8 mouse cellular contexts compared by ENCODE assay signal in the genomic region with DNA sequence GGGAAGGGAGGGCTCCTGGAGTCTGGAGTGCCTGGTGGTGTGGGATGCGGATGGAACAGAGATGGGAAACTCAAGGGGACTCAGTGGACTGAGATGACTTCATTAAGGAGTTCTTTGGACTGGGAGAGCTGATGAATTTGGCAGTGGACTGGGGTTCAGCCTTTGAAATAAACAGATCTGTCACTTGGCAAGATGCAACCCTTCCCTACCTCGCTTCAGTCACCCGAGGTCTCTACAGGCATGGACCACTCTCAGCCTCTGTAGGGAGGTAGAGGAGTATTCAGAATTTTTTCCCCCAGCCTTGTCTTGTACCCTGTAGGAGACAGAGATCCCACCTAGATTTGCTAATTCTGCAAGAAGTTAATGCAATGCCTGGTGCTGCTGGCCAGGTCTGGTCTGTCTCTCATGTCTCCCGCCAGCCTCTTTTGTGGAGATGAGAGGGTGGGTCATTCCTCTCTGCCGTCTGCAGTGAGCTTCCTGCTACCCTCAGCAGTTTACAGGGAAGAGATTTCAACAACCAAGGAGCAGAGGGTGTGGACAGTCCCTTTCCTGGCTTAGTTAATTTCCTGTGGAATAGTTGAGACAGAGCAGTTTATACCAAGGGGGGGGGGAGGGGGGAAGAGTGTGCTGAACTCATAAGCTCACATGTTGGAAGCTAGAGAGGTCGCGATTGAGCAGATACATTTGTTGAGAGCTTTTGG.
DNase-seq lines count a peak whose midpoint lies in the region; ATAC-seq and TF ChIP-seq lines count a peak whose summit lies in the region.

No protein-coding gene starts in this region.

- H3K27me3 ChIP-seq in embryonic facial prominence, embryonic 13.5 days, result no peaks in the 10 kb centered on the region
- no peaks in the 10 kb centered on the region for H3K27me3 ChIP-seq in hindbrain, postnatal 0 days (ENCODE audit: insufficient read depth, low read length)
- no peaks in the 10 kb centered on the region for H3K27me3 ChIP-seq in liver, embryonic 12.5 days (replicated peaks)

- 0 out of 2 replicates have a peak overlapping the region, but pooled peaks have one; percentile 21 for H3K9ac ChIP-seq in embryonic facial prominence, embryonic 13.5 days
- no peak overlapping the region for H3K9ac ChIP-seq in hindbrain, postnatal 0 days (replicated peaks; ENCODE audit: low read length)
- H3K9ac ChIP-seq in liver, embryonic 12.5 days, result no peak overlapping the region

- no peak overlapping the region for H3K4me3 ChIP-seq in embryonic facial prominence, embryonic 13.5 days
- no peak overlapping the region for H3K4me3 ChIP-seq in hindbrain, postnatal 0 days (ENCODE audit: low read length)
- no peak overlapping the region for H3K4me3 ChIP-seq in liver, embryonic 12.5 days

- 55% methylated on average over 7 of the region's 7 CpGs for WGBS in embryonic facial prominence, embryonic 13.5 days
- WGBS in hindbrain, postnatal 0 days, result 42% methylated on average over 7 of the region's 7 CpGs
- 37% methylated on average over 7 of the region's 7 CpGs for WGBS in liver, embryonic 12.5 days (ENCODE audit: insufficient replicate concordance)

- no peak for TF ChIP-seq CTCF in hindbrain, postnatal 0 days (IDR thresholded peaks at IDR 0.05; ENCODE audit: low read depth)

- ATAC-seq in embryonic facial prominence, embryonic 13.5 days (ENCODE audit: insufficient number of reproducible peaks, insufficient read depth, low FRiP score, low TSS enrichment, low read depth), result no peak
- peak; percentile 76 for ATAC-seq in hindbrain, postnatal 0 days
- ATAC-seq in liver, embryonic 12.5 days, result 0 out of 2 replicates have a peak, but pooled peaks have one; percentile 13

- peak; percentile 26 for DNase-seq in MN1 (ENCODE audit: low spot score)
- no peak for DNase-seq in hindbrain, postnatal 0 days (ENCODE audit: low spot score)
- no peak for DNase-seq in right cerebral cortex, postnatal 4 days
- no peak for DNase-seq in thymus, postnatal 14 days
- DNase-seq in left cerebral cortex, adult 8-10 months (ENCODE audit: low spot score in 2 of 2), result no peak
- DNase-seq in cerebellum, adult 11-12 months, result no peak

- H3K36me3 ChIP-seq in embryonic facial prominence, embryonic 13.5 days, result no peaks in the 10 kb centered on the region
- H3K36me3 ChIP-seq in hindbrain, postnatal 0 days (ENCODE audit: insufficient read depth, low read length), result no peaks in the 10 kb centered on the region
- no peaks in the 10 kb centered on the region for H3K36me3 ChIP-seq in liver, embryonic 12.5 days

- no peaks in the 10 kb centered on the region for H3K9me3 ChIP-seq in embryonic facial prominence, embryonic 13.5 days
- H3K9me3 ChIP-seq in hindbrain, postnatal 0 days (ENCODE audit: low read length), result no peaks in the 10 kb centered on the region
- no peaks in the 10 kb centered on the region for H3K9me3 ChIP-seq in liver, embryonic 12.5 days (replicated peaks)

- no peak overlapping the region for H3K4me2 ChIP-seq in embryonic facial prominence, embryonic 13.5 days
- H3K4me2 ChIP-seq in hindbrain, postnatal 0 days (ENCODE audit: low read depth, low read length), result no peak overlapping the region
- H3K4me2 ChIP-seq in liver, embryonic 12.5 days, result no peak overlapping the region

- no peak overlapping the region; the same call in 1 of the 2 replicates for H3K27ac ChIP-seq in embryonic facial prominence, embryonic 13.5 days
- H3K27ac ChIP-seq in hindbrain, postnatal 0 days, result no peak overlapping the region
- peak overlapping the region; percentile 12; the same call in 1 of the 2 replicates for H3K27ac ChIP-seq in liver, embryonic 12.5 days

- peaks cover 9% of the 10 kb centered on the region for H3K4me1 ChIP-seq in embryonic facial prominence, embryonic 13.5 days
- H3K4me1 ChIP-seq in hindbrain, postnatal 0 days (ENCODE audit: insufficient read depth, low read length), result 0 out of 2 replicates have a peak, but pooled peaks cover 18% of the 10 kb centered on the region
- no peaks in the 10 kb centered on the region for H3K4me1 ChIP-seq in liver, embryonic 12.5 days
